8 mouse cellular contexts compared by ENCODE assay signal in the genomic region with DNA sequence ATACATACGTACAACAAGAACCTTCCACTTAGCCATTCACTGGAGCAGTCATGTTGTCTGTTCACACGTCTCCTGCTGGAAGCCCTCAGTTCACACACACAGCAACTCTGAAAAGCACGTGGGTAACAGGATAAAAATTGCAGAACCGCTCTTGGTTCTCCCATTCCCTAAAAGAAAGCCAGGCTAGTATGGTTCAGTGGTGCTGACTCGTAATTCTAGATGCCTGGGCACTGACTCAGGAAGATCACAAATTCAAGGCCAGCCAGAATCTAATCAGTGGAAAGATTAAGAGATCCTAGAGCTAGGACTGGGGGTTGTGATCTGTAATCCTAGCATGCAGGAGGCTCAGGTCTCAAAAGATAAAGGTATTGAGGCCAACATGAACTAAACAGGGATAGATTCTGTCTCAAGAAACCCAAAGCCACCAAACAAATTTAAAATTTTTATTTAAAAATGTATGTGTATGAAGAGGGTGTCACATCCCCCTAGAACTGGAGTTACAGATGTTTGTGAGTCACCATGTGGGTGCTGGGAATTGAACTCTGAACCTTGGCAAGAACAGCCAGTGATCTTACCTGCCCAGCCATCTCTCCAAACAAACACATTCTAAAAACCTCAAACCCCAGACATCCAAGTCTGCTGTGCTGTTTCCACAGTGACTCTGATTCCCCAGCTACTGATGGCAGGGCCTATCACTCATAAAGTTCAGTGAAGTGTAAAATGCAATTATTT. TPM values are rescaled to one million over a fixed set of nuclear protein-coding genes. Genes with fewer than 3 reads are reported as not detected.
DNase-seq lines count a peak whose midpoint lies in the region; ATAC-seq lines count a peak whose summit lies in the region.

Gene Ephx1 (minus strand): TSS at position 149 of the 732 bp plus-strand sequence.

- WGBS in liver, embryonic 13.5 days (ENCODE audit: insufficient replicate concordance): 40% methylated on average over 5 of the region's 5 CpGs

- H3K27ac ChIP-seq in liver, embryonic 13.5 days: no peak within 1 kb of the TSS

- peaks cover 32% of the 10 kb centered on the region for H3K4me1 ChIP-seq in liver, embryonic 13.5 days (replicated peaks)

- no peak within 1 kb of the TSS for H3K4me3 ChIP-seq in liver, embryonic 13.5 days (replicated peaks)

- ATAC-seq in liver, embryonic 13.5 days (ENCODE audit: low read depth): peak; percentile 35

- no peak within 1 kb of the TSS for H3K9ac ChIP-seq in liver, embryonic 13.5 days

- DNase-seq in left cerebral cortex, adult 8-10 months (ENCODE audit: low spot score in 2 of 2): no peak
- no peak for DNase-seq in left cerebral cortex, postnatal 4 days
- no peak for DNase-seq in adrenal gland, adult 18-20 months (ENCODE audit: low spot score in 2 of 2)
- DNase-seq in gastrocnemius, postnatal 10 days: no peak
- DNase-seq in liver, embryonic 13.5 days: no peak
- DNase-seq in cerebellum, adult 11 months: no peak
- DNase-seq in thymus, postnatal 36 days: no peak
- no peak for DNase-seq in B cell, adult 2 months

- H3K27me3 ChIP-seq in liver, embryonic 13.5 days: peaks cover 37% of the 10 kb centered on the region

- H3K9me3 ChIP-seq in liver, embryonic 13.5 days (replicated peaks): no peaks in the 10 kb centered on the region

- no peaks in the 10 kb centered on the region for H3K36me3 ChIP-seq in liver, embryonic 13.5 days

- no peak within 1 kb of the TSS for H3K4me2 ChIP-seq in liver, embryonic 13.5 days

- intact Hi-C loops in left cerebral cortex, postnatal 4 days (cut with DNase I): no loop called here

RNA-seq across cellular contexts. Expression of gene Ephx1, which starts in this region (rescaled TPM):
- total RNA-seq in left cerebral cortex, adult 8-10 months (2022): 10 to 100 TPM; 36.8 to 45.6 (median 41.1) TPM
- total RNA-seq in left cerebral cortex, postnatal 4 days (2021): 1 to 10 TPM; 9.0 to 9.9 TPM
- total RNA-seq in adrenal gland, adult 18-20 months (2021): 100 to 1,000 TPM; 198 to 228 TPM
- 10 to 100 TPM; 15.8 to 17.6 TPM for total RNA-seq in gastrocnemius, postnatal 10 days (2021)
- 3.5 and 3.7 TPM in 2 replicates for polyA plus RNA-seq in liver, embryonic 13.5 days (2015; fragmentation: Nextera tagmentation; extraction: Ambion mirVana)

Comparison
In these comparisons a context has a peak if more than half of its experiments do, and no peak if none do; other contexts are left out.
1. RNA of gene Ephx1 (total RNA-seq): 198 to 228 TPM in adrenal gland, adult 18-20 months; 36.8 to 45.6 TPM in left cerebral cortex, adult 8-10 months, 15.8 to 17.6 TPM in gastrocnemius, postnatal 10 days and 9.0 to 9.9 TPM in left cerebral cortex, postnatal 4 days; every median in the first group is over 4 times any median in the second.